Mouse (Mus musculus) layer of hippocampus, adult 11-12 months (tissue): Measurements from ENCODE around the gene Zkscan2.

Experiments used
- DNase-seq: peaks from one replicate; pipeline ENCODE4 v3.0.0; 2022; ENCODE audit warnings: low spot score

The Zkscan2 gene

DNA sequence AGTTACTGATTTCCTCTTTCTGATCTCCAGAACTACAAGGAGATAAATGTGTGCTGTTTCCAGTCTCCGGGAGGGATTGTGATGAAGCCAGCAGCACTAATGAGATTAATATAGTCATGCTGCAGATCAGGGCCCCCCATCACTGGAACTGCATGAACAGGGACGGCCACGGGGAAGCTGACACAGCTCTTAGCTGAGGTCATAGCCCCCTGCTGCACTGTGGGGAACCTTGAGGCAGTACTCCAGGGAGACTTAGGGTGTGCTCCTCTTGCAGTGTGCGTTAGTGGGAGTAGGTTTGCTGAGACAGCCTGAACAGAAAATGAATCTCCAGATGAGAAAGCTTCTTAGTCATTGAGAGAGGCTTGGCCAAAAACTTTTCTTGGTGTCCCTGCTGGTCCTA lies 69.0 kb downstream of the Zkscan2 start:
- no peak for DNase-seq

DNA sequence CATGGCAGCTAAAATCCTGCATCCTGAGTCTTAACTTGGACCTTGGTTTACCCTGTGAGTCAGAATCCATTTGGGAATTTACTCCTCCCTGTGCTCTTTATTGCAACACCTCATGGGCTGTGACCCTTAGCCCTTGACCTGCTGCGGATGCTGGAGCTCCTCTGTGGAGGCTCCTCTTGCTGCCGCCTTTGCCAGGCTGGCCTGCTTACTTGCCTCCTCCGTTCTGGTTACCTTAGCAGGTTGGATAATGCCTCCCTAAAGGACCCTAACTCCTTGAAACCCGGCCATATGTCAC lies 69.9 kb downstream of the Zkscan2 start:
- no peak for DNase-seq

DNA sequence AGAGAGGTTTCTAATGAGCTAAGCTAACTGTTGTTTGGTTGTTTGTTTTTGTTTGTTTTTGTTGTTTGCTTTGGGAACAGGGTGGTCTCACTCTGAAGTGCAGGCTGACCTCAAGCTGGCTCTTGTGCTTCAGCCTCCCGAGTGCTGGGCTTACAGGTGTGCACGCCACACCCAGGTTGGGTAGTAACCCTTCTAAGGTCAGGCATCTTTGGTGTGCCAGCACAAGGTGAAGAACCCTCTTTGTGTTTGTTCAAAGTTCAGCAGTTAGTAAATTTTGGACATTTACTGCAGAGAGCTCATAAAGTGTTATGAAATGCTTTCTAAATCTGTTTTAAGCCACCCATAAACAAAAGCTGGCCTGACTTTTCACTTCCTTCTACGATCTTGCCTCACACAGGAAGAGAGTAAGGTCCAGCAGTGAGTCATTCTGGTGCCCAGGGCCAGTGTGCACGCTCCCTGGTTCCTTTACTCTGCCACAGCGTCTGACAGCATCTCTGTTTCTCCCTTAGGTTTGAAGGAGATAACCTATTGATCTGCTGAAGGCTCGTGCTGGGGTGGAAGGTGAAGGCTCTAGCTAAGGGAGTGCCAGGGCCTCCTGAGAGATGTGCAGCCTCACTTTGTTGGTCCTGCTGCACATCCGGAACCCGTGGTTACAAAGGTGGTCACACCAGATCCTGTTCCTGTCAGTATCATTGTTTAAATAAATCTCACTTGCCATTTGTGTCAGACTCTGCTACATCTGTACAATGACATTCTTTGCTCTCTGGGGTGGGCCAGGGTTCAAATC lies 70.4 kb downstream of the Zkscan2 start:
- no peak for DNase-seq
